Mouse (Mus musculus) brown adipose tissue, adult 24 weeks (tissue): ENCODE data around the gene Psg25. TPM values are rescaled to one million over a fixed set of nuclear protein-coding genes. Genes with fewer than 3 reads are reported as not detected.
"Not testable (repeated sequence)": the region's sequence is repeated elsewhere in the genome, so short reads cannot be mapped to it uniquely, and the experiment has no call there.

Source experiments
- H3K27ac ChIP-seq: fragments of 200-500 bp; replicated peaks from 2 replicates; pipeline ENCODE4 v1.5.1; 2012; ENCODE audit warnings: low read depth, mild to moderate bottlenecking, low read length
- H3K4me1 ChIP-seq: fragments of 200-500 bp; 2 replicates; pipeline ENCODE4 v1.6.1; 2012; ENCODE audit warnings: low read length, mixed read lengths; ENCODE audit not compliant: control insufficient read depth, insufficient read depth, insufficient read length
- H3K4me3 ChIP-seq: fragments of 200-500 bp; 2 replicates; pipeline ENCODE4 v1.5.1; 2012; ENCODE audit warnings: low read depth, mild to moderate bottlenecking, low read length, moderate library complexity; ENCODE audit not compliant: insufficient read depth
- polyA plus RNA-seq: library from polyadenylated mRNA; stranded (reverse); fragments of >200 nt; gene quantifications from 2 replicates; pipeline ENCODE4 v1.2.4, GENCODE M21; 2012; ENCODE audit not compliant: missing spikeins, insufficient read depth, insufficient read length

Psg25 gene
- polyA plus RNA-seq = not detected in 2 replicates

- Histone ChIP-seq H3K4me1 (no peaks in the 10 kb centered on the region), H3K27ac (no peak within 1 kb of the TSS), H3K4me3 (no peak within 1 kb of the TSS)
Measured at GRCm38 (mm10) chr7:18532169-18532568, at the start of gene Psg25. TSS of gene Psg25 (minus strand) at chr7:18532269.

GRCm38 (mm10) chr7:18567205-18567604 is 35.1 kb upstream of the Psg25 start, which contains the start of gene Psg27:
TSS of gene Psg27 (minus strand) at chr7:18567305.
- no peak within 1 kb of the TSS for H3K27ac ChIP-seq
- H3K4me1 ChIP-seq = no peaks in the 10 kb centered on the region
- H3K4me3 ChIP-seq = no peak within 1 kb of the TSS

GRCm38 (mm10) chr7:18559850-18560249 is 27.8 kb upstream of the Psg25 start:
- no peak overlapping the region for H3K4me3 ChIP-seq
- no peaks in the 10 kb centered on the region for H3K4me1 ChIP-seq
- H3K27ac ChIP-seq = no peak overlapping the region

- H3K4me1 ChIP-seq, H3K4me3 ChIP-seq, H3K27ac ChIP-seq: not testable (repeated sequence)
Measured at GRCm38 (mm10) chr7:18555751-18556150, 23.7 kb upstream of the Psg25 start.

- Histone ChIP-seq H3K4me1 (no peaks in the 10 kb centered on the region), H3K27ac (no peak overlapping the region)
Measured at GRCm38 (mm10) chr7:18533420-18533819, 1.4 kb upstream of the Psg25 start.

GRCm38 (mm10) chr7:18524668-18525067 is 7.4 kb downstream of the Psg25 start:
- no peak overlapping the region for H3K27ac ChIP-seq
- H3K4me3 ChIP-seq = no peak overlapping the region
- no peaks in the 10 kb centered on the region for H3K4me1 ChIP-seq

More at GRCm38 (mm10) chr7:18533420-18533819, 1.4 kb upstream of the Psg25 start:
- no peak overlapping the region for H3K4me3 ChIP-seq

- not testable (repeated sequence) for H3K4me1 ChIP-seq, H3K27ac ChIP-seq, H3K4me3 ChIP-seq
Measured at GRCm38 (mm10) chr7:18512848-18513247, 19.2 kb downstream of the Psg25 start.

- H3K27ac ChIP-seq, H3K4me1 ChIP-seq, H3K4me3 ChIP-seq: not testable (repeated sequence)
Measured at GRCm38 (mm10) chr7:18512417-18512816, 19.7 kb downstream of the Psg25 start.

GRCm38 (mm10) chr7:18511479-18511878 is 20.6 kb downstream of the Psg25 start:
- Histone ChIP-seq H3K4me1 (no peaks in the 10 kb centered on the region), H3K27ac (no peak overlapping the region), H3K4me3 (no peak overlapping the region)

GRCm38 (mm10) chr7:18484077-18484476 is 48.0 kb downstream of the Psg25 start, which contains the start of gene Psg26:
TSS of gene Psg26 (minus strand) at chr7:18484177.
- Histone ChIP-seq H3K4me1 (no peaks in the 10 kb centered on the region), H3K27ac (no peak within 1 kb of the TSS), H3K4me3 (no peak within 1 kb of the TSS)

Other genes with a start within 250 kb of the Psg25 start
- not detected in 2 replicates for gene Psg18, start 177.3 kb downstream of the Psg25 start, polyA plus RNA-seq
- not detected in 2 replicates for gene Psg28, start 100.2 kb downstream of the Psg25 start, polyA plus RNA-seq
- gene Psg26, start 48.1 kb downstream of the Psg25 start, polyA plus RNA-seq = not detected in 2 replicates
- gene Psg27, start 35.0 kb upstream of the Psg25 start, polyA plus RNA-seq = not detected in 2 replicates
- gene Psg23, start 84.2 kb upstream of the Psg25 start, polyA plus RNA-seq = not detected in 2 replicates
- not detected in 2 replicates for gene Psg21, start 124.5 kb upstream of the Psg25 start, polyA plus RNA-seq
- gene Psg20, start 153.9 kb upstream of the Psg25 start, polyA plus RNA-seq = not detected in 2 replicates
- gene Psg22, start 185.8 kb upstream of the Psg25 start, polyA plus RNA-seq = not detected in 2 replicates